Mouse (Mus musculus): ENCODE results near the gene Usp36.

DNA sequence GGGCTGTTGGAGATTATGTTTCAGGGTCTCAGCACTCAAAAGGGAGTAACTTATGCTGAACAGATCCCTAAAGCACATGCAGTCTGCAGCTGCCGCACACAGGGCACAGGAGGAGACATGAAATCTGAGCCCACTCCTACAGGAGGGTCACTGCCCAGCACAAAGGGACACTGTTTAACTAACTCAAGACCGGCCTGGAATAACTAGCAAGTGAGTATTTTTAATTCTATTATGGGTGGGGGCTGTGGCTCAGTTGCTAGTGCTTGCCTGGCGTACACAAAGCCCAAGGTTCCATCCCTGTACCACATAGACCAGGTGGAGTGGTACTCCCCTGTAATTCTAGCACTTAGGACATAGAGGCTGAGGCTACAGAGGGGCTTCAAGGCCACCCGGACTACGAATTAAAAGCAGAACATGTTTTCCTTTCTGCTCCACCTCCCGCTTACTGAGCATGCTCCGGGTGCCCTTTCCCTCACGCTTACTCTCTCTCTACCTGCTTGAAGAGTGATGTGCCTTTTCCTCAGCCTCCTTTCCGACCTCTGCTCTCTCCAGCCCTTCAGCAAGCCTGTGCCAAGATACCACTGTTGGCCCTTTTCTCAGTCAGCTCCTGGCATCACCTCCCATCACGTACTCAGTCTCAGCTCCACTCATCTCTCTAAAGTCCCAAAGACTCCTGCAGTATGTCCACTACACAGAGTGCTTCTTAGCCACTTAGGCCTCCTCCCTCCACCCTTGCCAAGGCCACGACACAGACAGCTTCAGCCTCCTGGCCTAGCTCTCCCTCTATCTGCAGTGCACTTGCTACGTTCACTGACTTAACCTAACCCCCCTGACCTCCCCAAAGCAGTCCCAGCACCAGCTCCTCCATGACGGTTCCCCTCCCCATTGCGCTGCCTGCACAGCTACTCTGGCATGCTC is 50.5 kb downstream of the Usp36 start:
- TF ChIP-seq POLR2A (IDR thresholded peaks at IDR 0.05; ENCODE audit: borderline replicate concordance, extremely low read depth, low read depth, low read length) = no peak
- no peak for TF ChIP-seq CTCF (IDR thresholded peaks at IDR 0.05; ENCODE audit: insufficient read depth, low read length)
